Mouse (Mus musculus) liver, postnatal 0 days (tissue): ENCODE measurements around the gene Yeats4. TPM values are rescaled to one million over a fixed set of nuclear protein-coding genes. Genes with fewer than 3 reads are reported as not detected.

Experiments
- ATAC-seq: fragments of 200-750 bp; cut with Nextera tagmentation; 2 replicates; pipeline ENCODE4 v1.8.0; 2017; ENCODE audit warnings: mild to moderate bottlenecking, moderate library complexity
- DNase-seq: peaks from one replicate; pipeline ENCODE4 v3.0.0-alpha.2; 2016
- H3K27ac ChIP-seq: fragments of 300-500 bp; sonication (generic); 2 replicates; pipeline ENCODE4 v1.5.1; 2014; ENCODE audit warnings: antibody characterized with exemption, moderate library complexity, mild to moderate bottlenecking, low read depth
- H3K27me3 ChIP-seq: fragments of 300-500 bp; sonication (generic); 2 replicates; pipeline ENCODE4 v1.6.1; 2014; ENCODE audit warnings: low read length, control low read depth, mixed read lengths; ENCODE audit not compliant: insufficient read depth
- H3K36me3 ChIP-seq: fragments of 300-500 bp; sonication (generic); replicated peaks from 2 replicates; pipeline ENCODE4 v1.6.1; 2014; ENCODE audit warnings: mild to moderate bottlenecking, control low read depth, low read length, moderate library complexity, mixed read lengths; ENCODE audit not compliant: insufficient read depth
- H3K4me1 ChIP-seq: fragments of 300-500 bp; sonication (generic); 2 replicates; pipeline ENCODE4 v1.6.1; 2014; ENCODE audit warnings: antibody characterized with exemption, mild to moderate bottlenecking, control low read depth; ENCODE audit not compliant: insufficient read depth
- H3K4me2 ChIP-seq: fragments of 300-500 bp; sonication (generic); 2 replicates; pipeline ENCODE4 v1.6.1; 2014; ENCODE audit warnings: low read depth, mild to moderate bottlenecking, low read length, moderate library complexity, mixed read lengths
- H3K4me3 ChIP-seq: fragments of 300-500 bp; sonication (generic); 2 replicates; pipeline ENCODE4 v1.5.1; 2014; ENCODE audit warnings: low read depth, low read length
- H3K9ac ChIP-seq: fragments of 300-500 bp; sonication (generic); replicated peaks from 2 replicates; pipeline ENCODE4 v1.6.1; 2014; ENCODE audit warnings: mild to moderate bottlenecking, moderate library complexity
- H3K9me3 ChIP-seq: fragments of 300-500 bp; sonication (generic); 2 replicates; pipeline ENCODE4 v1.6.1; 2016; ENCODE audit warnings: mild to moderate bottlenecking, control low read depth, low read length, mixed read lengths
- CTCF ChIP-seq: sonication (generic); IDR thresholded peaks from 2 replicates; pipeline ENCODE4 v1.5.1; 2016; ENCODE audit warnings: antibody characterized with exemption, low read depth
- EP300 ChIP-seq: IDR thresholded peaks from 2 replicates; pipeline ENCODE4 v1.6.1; 2016; ENCODE audit warnings: antibody characterized with exemption, low read depth, mild to moderate bottlenecking
- WGBS: fragments of 180-500 bp; shearing (Covaris S2); extraction: QIAGEN DNeasy Blood & Tissue Kit; methylation state at CpG from one replicate; pipeline ENCODE4 v1.1.7; 2014; ENCODE audit not compliant: insufficient replicate concordance; 5-methylcytosine and 5-hydroxymethylcytosine counted together
- polyA plus RNA-seq: library from polyadenylated mRNA; unstranded; fragments of >200 nt; fragmentation: Nextera tagmentation; extraction: Ambion mirVana; gene quantifications from 2 replicates; pipeline ENCODE4 v1.2.1, GENCODE M21; 2015

Yeats4 gene
- polyA plus RNA-seq, 1 experiment from 2014 or later: 31.2 TPM

DNA sequence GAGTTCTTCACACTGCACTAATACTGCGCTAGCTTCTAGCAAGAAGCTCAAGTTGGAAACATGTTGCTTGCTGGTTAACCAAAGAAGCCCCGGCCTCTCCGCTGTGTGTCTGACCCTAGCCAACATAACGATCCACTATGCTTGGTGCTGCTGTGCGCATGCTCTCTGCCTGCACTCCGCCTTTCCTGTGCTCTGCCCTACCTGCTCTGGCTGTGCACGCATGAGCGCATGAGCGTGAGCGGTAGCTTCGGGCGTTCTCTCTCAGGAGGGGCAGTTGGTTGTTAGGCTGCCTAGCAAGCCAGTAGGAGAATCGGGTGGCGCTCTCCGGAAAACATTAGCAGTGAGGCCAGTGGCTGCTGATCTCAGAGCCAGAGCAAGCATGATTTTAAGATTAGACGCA is 5.5 kb upstream of the Yeats4 start:
- Histone ChIP-seq H3K9me3 (no peaks in the 10 kb centered on the region), H3K4me3 (no peak overlapping the region), H3K36me3 (no peaks in the 10 kb centered on the region), H3K27ac (no peak overlapping the region), H3K9ac (no peak overlapping the region), H3K4me1 (peaks cover 5% of the 10 kb centered on the region), H3K4me2 (no peak overlapping the region), H3K27me3 (no peaks in the 10 kb centered on the region)
- no peak for TF ChIP-seq EP300
- no peak for DNase-seq
- WGBS: 67% methylated on average over 16 of the region's 16 CpGs
- ATAC-seq: peak; percentile 58; the same call in 1 of the 2 replicates

- H3K9me3 ChIP-seq: no peaks in the 10 kb centered on the region
- H3K9ac ChIP-seq: no peak overlapping the region
- TF ChIP-seq CTCF: no peak
- no peak for TF ChIP-seq EP300
- ATAC-seq: no peak
- 79% methylated on average over 3 of the region's 3 CpGs for WGBS
- H3K27ac ChIP-seq: no peak overlapping the region
- no peak overlapping the region for H3K4me3 ChIP-seq
- peaks cover 19% of the 10 kb centered on the region for H3K4me1 ChIP-seq
- no peaks in the 10 kb centered on the region for H3K27me3 ChIP-seq
- H3K4me2 ChIP-seq: no peak overlapping the region
- H3K36me3 ChIP-seq: peaks cover 16% of the 10 kb centered on the region
- DNase-seq: no peak
These were observed 1.7 kb upstream of the Yeats4 start for GRCm38 (mm10) chr10:117226002-117226401.

DNA sequence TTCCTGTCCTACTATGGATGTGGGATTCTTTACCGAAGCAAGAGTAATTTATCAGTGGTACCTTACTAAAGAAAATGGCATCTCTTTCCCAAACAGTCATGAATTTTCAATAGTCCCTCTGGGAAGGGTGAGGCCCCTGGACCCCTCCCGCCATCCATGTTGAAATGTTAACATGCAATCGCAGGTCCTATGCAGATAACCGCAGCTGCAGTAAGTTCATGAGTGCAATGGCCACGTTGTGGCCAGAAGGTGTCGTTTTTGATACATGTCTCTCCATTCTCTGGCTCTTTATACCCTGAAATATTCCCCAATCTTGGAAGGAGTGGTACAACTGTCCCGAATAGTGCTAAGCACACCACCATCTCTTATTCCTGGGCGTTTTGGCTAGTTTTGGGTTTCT is 787 bp upstream of the Yeats4 start:
- no peak for ATAC-seq
- Histone ChIP-seq H3K4me2 (peak overlapping the region; percentile 94), H3K4me3 (peak overlapping the region; percentile 88), H3K27me3 (no peaks in the 10 kb centered on the region), H3K4me1 (peaks cover 19% of the 10 kb centered on the region), H3K9ac (no peak overlapping the region), H3K36me3 (peaks cover 24% of the 10 kb centered on the region), H3K27ac (0 out of 2 replicates have a peak overlapping the region, but pooled peaks have one; percentile 99), H3K9me3 (no peaks in the 10 kb centered on the region)
- DNase-seq: no peak
- TF ChIP-seq EP300 (no peak), CTCF (peak; percentile 35)
- 49% methylated on average over 8 of the region's 8 CpGs for WGBS

DNA sequence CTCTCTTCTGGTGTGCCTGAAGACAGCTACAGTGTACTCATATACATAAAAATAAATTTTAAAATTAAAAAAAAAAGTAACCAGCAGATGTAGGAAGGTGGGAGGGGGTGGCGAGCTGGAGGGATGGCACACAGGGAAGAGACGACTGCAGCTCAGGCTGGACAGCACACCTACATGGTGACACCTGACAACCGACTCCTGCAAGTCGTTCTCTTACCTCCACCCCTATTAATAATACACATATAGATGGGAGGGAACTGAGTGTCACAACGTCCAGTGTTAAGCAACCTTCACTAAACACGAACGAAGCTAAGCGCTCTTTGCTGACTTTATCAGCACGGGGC is 577 bp downstream of the Yeats4 start:
- no peak for TF ChIP-seq EP300
- no peak for TF ChIP-seq CTCF
- WGBS: 1% methylated on average over 9 of the region's 9 CpGs
- Histone ChIP-seq H3K36me3 (peaks cover 32% of the 10 kb centered on the region), H3K9me3 (no peaks in the 10 kb centered on the region), H3K9ac (peak overlapping the region; percentile 97), H3K27ac (peak overlapping the region; percentile 99), H3K4me2 (peak overlapping the region; percentile 94), H3K4me1 (peaks cover 19% of the 10 kb centered on the region), H3K4me3 (peak overlapping the region; percentile 88), H3K27me3 (no peaks in the 10 kb centered on the region)
- no peak for ATAC-seq
- no peak for DNase-seq

DNA sequence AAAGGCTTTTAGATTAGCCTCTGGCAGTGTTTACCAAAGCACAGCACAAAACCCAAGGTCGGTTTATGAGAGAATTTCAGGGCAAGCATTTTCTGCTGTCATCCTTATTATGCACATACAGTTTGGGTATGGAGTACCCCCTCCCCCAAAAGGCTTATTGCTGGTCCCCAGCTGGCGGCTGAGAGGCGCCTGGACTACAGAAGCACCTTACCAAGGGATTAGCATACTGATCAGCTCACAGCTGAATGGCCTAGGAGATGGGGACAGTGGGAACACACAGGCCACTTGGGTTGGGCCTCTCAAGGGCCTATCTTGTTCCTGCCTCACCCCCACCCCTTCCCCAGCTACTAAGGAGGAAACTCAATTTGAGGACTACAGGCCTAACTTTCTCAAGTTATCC is 1.5 kb downstream of the Yeats4 start:
- WGBS: 77% methylated on average over 3 of the region's 3 CpGs
- DNase-seq: no peak
- no peak for ATAC-seq
- H3K9ac ChIP-seq: 0 out of 2 replicates have a peak overlapping the region, but pooled peaks have one; percentile 2
- peak overlapping the region; percentile 94; the same call in 1 of the 2 replicates for H3K4me2 ChIP-seq
- peaks cover 19% of the 10 kb centered on the region for H3K4me1 ChIP-seq
- H3K27me3 ChIP-seq: no peaks in the 10 kb centered on the region
- peaks cover 38% of the 10 kb centered on the region for H3K36me3 ChIP-seq
- no peak overlapping the region for H3K27ac ChIP-seq
- H3K9me3 ChIP-seq: no peaks in the 10 kb centered on the region
- H3K4me3 ChIP-seq: no peak overlapping the region
- TF ChIP-seq EP300: no peak

DNA sequence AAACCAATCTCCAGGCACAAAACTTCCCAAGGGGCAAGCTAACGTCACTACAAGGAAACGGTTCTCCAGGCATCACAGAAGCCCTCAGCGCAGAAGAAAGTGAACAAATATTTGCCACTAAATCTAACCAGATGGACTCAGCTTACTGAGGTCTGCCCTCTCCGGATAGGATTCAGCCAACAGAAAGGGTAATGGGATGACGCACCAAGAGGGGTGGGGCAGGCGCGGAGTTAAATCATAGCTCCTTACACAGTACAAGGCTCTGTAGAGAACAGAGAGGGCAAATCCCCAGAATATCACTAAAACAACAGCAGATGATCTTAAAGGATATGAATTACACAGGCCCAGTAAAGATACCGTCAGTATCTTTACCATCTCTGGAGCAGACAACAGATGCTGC is 6.0 kb downstream of the Yeats4 start:
- 95% methylated on average over 8 of the region's 8 CpGs for WGBS
- H3K4me1 ChIP-seq: peaks cover 7% of the 10 kb centered on the region
- ATAC-seq (no peak), DNase-seq (no peak)
- H3K4me2 ChIP-seq: no peak overlapping the region
- no peak overlapping the region for H3K27ac ChIP-seq
- H3K4me3 ChIP-seq: no peak overlapping the region
- H3K9ac ChIP-seq: no peak overlapping the region
- H3K27me3 ChIP-seq: no peaks in the 10 kb centered on the region
- H3K36me3 ChIP-seq: peaks cover 70% of the 10 kb centered on the region
- TF ChIP-seq EP300: no peak
- TF ChIP-seq CTCF: no peak
- no peaks in the 10 kb centered on the region for H3K9me3 ChIP-seq
